Mouse (Mus musculus): ENCODE results near the gene Olfr1037.
"Not testable (repeated sequence)": the region's sequence is repeated elsewhere in the genome, so short reads cannot be mapped to it uniquely, and the experiment has no call there.

The Olfr1037 gene

GRCm38 (mm10) chr2:86087285-86087684, at the start of gene Olfr1037:
Gene Olfr1037, minus strand, starts transcription at chr2:86087385.
- no peak for DNase-seq

- no peak for DNase-seq
Measured at GRCm38 (mm10) chr2:86135828-86136227, 48.6 kb upstream of the Olfr1037 start, which contains the start of gene Olfr1039. Gene Olfr1039, minus strand, starts transcription at chr2:86135928.

DNA sequence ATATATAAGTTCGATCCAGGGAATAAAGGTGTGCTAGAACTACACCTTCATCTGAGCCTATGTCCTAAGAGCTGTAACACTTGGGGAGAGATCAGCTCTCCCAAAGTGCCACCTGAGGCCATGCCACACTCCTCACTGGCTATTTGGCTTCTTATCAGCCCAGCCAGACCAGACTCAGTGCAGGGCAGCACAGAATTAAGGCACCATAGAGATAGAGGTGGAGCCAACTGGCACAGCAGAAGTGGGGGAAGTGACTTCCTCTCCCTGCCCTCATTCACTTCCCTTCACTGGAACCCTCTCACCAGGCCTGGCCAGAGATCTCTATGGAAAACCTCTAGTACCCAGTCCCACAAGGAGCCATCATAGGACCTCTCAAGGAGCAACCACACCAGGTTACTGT, 6.7 kb downstream of the Olfr1037 start:
- DNase-seq: not testable (repeated sequence)

GRCm38 (mm10) chr2:86073692-86074091, 13.5 kb downstream of the Olfr1037 start, which contains the start of gene Olfr1036:
Gene Olfr1036, plus strand, starts transcription at chr2:86073992.
- DNase-seq: not testable (repeated sequence)

DNA sequence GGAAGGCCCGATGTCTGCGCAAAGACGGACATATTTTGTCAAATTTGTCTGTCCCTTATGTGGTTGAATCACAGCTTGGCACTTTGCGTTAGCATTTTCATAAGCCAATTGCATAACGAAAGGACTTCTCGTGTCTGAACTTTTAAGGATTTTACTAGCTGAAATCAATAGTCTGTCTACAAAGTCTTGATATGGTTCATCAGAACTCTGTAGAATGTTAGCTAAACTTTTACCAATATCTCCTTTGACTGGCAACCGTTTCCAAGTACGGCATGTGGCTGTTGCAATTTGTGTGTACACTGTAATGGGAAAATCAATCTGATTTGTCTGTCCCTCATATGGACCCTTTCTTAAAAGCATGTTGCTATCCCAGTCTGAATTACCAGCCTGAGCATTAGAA, 17.0 kb downstream of the Olfr1037 start:
- no peak for DNase-seq

- not testable (repeated sequence) for DNase-seq
Measured at GRCm38 (mm10) chr2:86063766-86064165, 23.4 kb downstream of the Olfr1037 start.

GRCm38 (mm10) chr2:86050777-86051176, 36.4 kb downstream of the Olfr1037 start:
- not testable (repeated sequence) for DNase-seq

DNA sequence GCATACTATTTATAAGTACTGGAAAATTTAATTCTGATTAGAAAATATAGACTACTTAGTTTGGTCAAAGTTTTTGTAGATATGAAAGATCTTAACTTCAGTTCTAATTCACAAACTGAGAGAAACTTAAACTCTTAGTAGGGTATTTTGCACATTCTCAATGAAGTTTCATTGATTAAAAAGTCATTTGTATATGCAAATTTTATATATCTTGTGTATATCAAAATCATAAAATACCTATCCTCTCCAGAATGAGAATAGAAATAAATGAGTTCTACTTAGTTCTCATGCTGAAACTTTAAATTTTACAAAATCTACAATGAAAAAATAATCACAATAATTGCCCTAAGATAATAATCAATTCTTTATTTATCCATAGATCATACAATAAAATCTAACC, 41.6 kb downstream of the Olfr1037 start, which contains the start of gene Olfr1034:
Olfr1034 (plus strand) TSS at position 301 of the 400 bp plus-strand sequence.
- no peak for DNase-seq

Measured in right cerebral cortex, postnatal 4 days (tissue).